13 mouse cellular contexts compared by ENCODE assay signal in genomic region chr7:73516820-73517219, GRCm38 (mm10). TPM values are rescaled to one million over a fixed set of nuclear protein-coding genes. Genes with fewer than 3 reads are reported as not detected.
A peak's percentile ranks its signal among the peaks of the same experiment; 100 is the strongest.
DNase-seq lines count a peak whose midpoint lies in the region; ATAC-seq lines count a peak whose summit lies in the region.
"Had no signal": no experiment of that assay in that cellular context is flagged by ENCODE, and none has a peak within 500 bp of the region (broad histone marks: within the 10 kb centered on the region; RNA-seq: fewer than 3 reads in every experiment).

No protein-coding gene starts in this region.

- ATAC-seq in heart, embryonic 13.5 days (ENCODE audit: extremely low read depth, insufficient number of reproducible peaks, low FRiP score, low TSS enrichment), result no peak
- ATAC-seq in midbrain, embryonic 13.5 days, result peak; percentile 49; the same call in 1 of the 2 replicates
- no peak for ATAC-seq in midbrain, embryonic 11.5 days (ENCODE audit: low FRiP score)
- ATAC-seq in midbrain, embryonic 16.5 days, result peak; percentile 59

- no peak for DNase-seq in heart, postnatal 14 days
- DNase-seq in midbrain, embryonic 11.5 days (ENCODE audit: low spot score, missing footprints), result no peak
- DNase-seq in right cerebral cortex, postnatal 25 days, result no peak
- DNase-seq: cerebellum, adult 11-12 months; gastrocnemius, postnatal 36 days; kidney, postnatal 4 days; right cerebral cortex, postnatal 4 days had no signal

- peak overlapping the region; percentile 31 for H3K27ac ChIP-seq in heart, embryonic 13.5 days (replicated peaks)
- H3K27ac ChIP-seq in midbrain, embryonic 13.5 days, result peak overlapping the region; percentile 3; the same call in 1 of the 2 replicates
- H3K27ac ChIP-seq in midbrain, embryonic 11.5 days (ENCODE audit: low read depth, low read length), result no peak overlapping the region
- peak overlapping the region; percentile 47; the same call in 1 of the 2 replicates for H3K27ac ChIP-seq in brown adipose tissue, adult 24 weeks (replicated peaks; ENCODE audit: low read depth, low read length)
- peak overlapping the region; percentile 47; the same call in 1 of the 2 replicates for H3K27ac ChIP-seq in midbrain, embryonic 16.5 days (ENCODE audit: low read length)
- H3K27ac ChIP-seq: macrophage had no signal

- H3K4me1 ChIP-seq in heart, embryonic 13.5 days, result peaks cover 47% of the 10 kb centered on the region
- peaks cover 19% of the 10 kb centered on the region for H3K4me1 ChIP-seq in midbrain, embryonic 13.5 days (replicated peaks)
- H3K4me1 ChIP-seq in midbrain, embryonic 11.5 days (ENCODE audit: control insufficient read depth, insufficient read depth, low read length), result peaks cover 4% of the 10 kb centered on the region; the same call in 1 of the 2 replicates
- peaks cover 5% of the 10 kb centered on the region for H3K4me1 ChIP-seq in brown adipose tissue, adult 24 weeks (ENCODE audit: control insufficient read depth, insufficient read depth, insufficient read length, low read length)
- H3K4me1 ChIP-seq in midbrain, embryonic 16.5 days (ENCODE audit: control insufficient read depth, insufficient read depth, low read length), result peaks cover 14% of the 10 kb centered on the region

- peaks cover 91% of the 10 kb centered on the region for H3K36me3 ChIP-seq in heart, embryonic 13.5 days
- peaks cover 68% of the 10 kb centered on the region for H3K36me3 ChIP-seq in midbrain, embryonic 13.5 days
- peaks cover 30% of the 10 kb centered on the region for H3K36me3 ChIP-seq in midbrain, embryonic 11.5 days (ENCODE audit: control insufficient read depth, insufficient read depth, low read length)
- H3K36me3 ChIP-seq in midbrain, embryonic 16.5 days (ENCODE audit: control insufficient read depth, insufficient read depth, low read length), result peaks cover 9% of the 10 kb centered on the region; the same call in 1 of the 2 replicates

- WGBS in heart, embryonic 13.5 days, result 52% methylated on average over 5 of the region's 5 CpGs
- WGBS in midbrain, embryonic 13.5 days, result 60% methylated on average over 5 of the region's 5 CpGs
- 80% methylated on average over 5 of the region's 5 CpGs for WGBS in midbrain, embryonic 11.5 days
- WGBS in midbrain, embryonic 16.5 days, result 34% methylated on average over 5 of the region's 5 CpGs

- H3K9ac ChIP-seq in heart, embryonic 13.5 days, result peak overlapping the region; percentile 44; the same call in 1 of the 2 replicates
- H3K9ac ChIP-seq in midbrain, embryonic 13.5 days (replicated peaks), result no peak overlapping the region
- no peak overlapping the region for H3K9ac ChIP-seq in midbrain, embryonic 11.5 days (ENCODE audit: low read length)
- no peak overlapping the region for H3K9ac ChIP-seq in midbrain, embryonic 16.5 days (ENCODE audit: low read depth, low read length)

- H3K27me3 ChIP-seq in heart, embryonic 13.5 days (replicated peaks), result no peaks in the 10 kb centered on the region
- H3K27me3 ChIP-seq in midbrain, embryonic 13.5 days, result no peaks in the 10 kb centered on the region
- H3K27me3 ChIP-seq in midbrain, embryonic 11.5 days (ENCODE audit: control insufficient read depth, insufficient read depth, low read length), result no peaks in the 10 kb centered on the region
- no peaks in the 10 kb centered on the region for H3K27me3 ChIP-seq in midbrain, embryonic 16.5 days (ENCODE audit: control insufficient read depth, insufficient read depth, low read depth, low read length)

- intact Hi-C loops in heart, postnatal 14 days (cut with DNase I), result no loop called here

- H3K9me3 ChIP-seq in heart, embryonic 13.5 days, result no peaks in the 10 kb centered on the region
- H3K9me3 ChIP-seq in midbrain, embryonic 13.5 days, result no peaks in the 10 kb centered on the region
- H3K9me3 ChIP-seq in midbrain, embryonic 11.5 days (ENCODE audit: control insufficient read depth, low read length), result no peaks in the 10 kb centered on the region
- no peaks in the 10 kb centered on the region for H3K9me3 ChIP-seq in midbrain, embryonic 16.5 days (replicated peaks; ENCODE audit: control insufficient read depth, low read length, poor library complexity, severe bottlenecking)
- H3K9me3 ChIP-seq: forebrain, embryonic 10.5 days had no signal

- H3K4me2 ChIP-seq in heart, embryonic 13.5 days, result peak overlapping the region; percentile 37; the same call in 1 of the 2 replicates
- H3K4me2 ChIP-seq in midbrain, embryonic 13.5 days (replicated peaks), result no peak overlapping the region
- H3K4me2 ChIP-seq in midbrain, embryonic 11.5 days, result no peak overlapping the region
- no peak overlapping the region for H3K4me2 ChIP-seq in midbrain, embryonic 16.5 days (ENCODE audit: low read length)

- H3K4me3 ChIP-seq in heart, embryonic 13.5 days, result no peak overlapping the region
- H3K4me3 ChIP-seq in midbrain, embryonic 13.5 days (replicated peaks), result no peak overlapping the region
- no peak overlapping the region for H3K4me3 ChIP-seq in midbrain, embryonic 11.5 days (ENCODE audit: low read depth, low read length)
- H3K4me3 ChIP-seq in brown adipose tissue, adult 24 weeks (ENCODE audit: insufficient read depth, low read depth, low read length), result no peak overlapping the region
- H3K4me3 ChIP-seq in midbrain, embryonic 16.5 days (ENCODE audit: low read depth, low read length), result no peak overlapping the region
- H3K4me3 ChIP-seq: forebrain, embryonic 10.5 days had no signal

RNA-seq across cellular contexts. Expression of gene Chd2, which starts 24.8 kb away (rescaled TPM):
- polyA plus RNA-seq in heart, embryonic 13.5 days (2015; fragmentation: Nextera tagmentation; extraction: Ambion mirVana), result 31.3 and 34.1 TPM in 2 replicates
- total RNA-seq in heart, postnatal 14 days (2021), result 10 to 100 TPM; 46.4 to 56.0 TPM
- 48.5 and 57.4 TPM in 2 replicates for polyA plus RNA-seq in midbrain, embryonic 13.5 days (2015; fragmentation: Nextera tagmentation; extraction: Ambion mirVana)
- polyA plus RNA-seq in midbrain, embryonic 11.5 days (2014; fragmentation: Nextera tagmentation; extraction: Ambion mirVana), result 41.7 and 42.6 TPM in 2 replicates
- 22.6 and 29.2 TPM in 2 replicates for polyA plus RNA-seq in brown adipose tissue, adult 24 weeks (2012; ENCODE audit: insufficient read depth, insufficient read length, missing spikeins)
- polyA plus RNA-seq in midbrain, embryonic 16.5 days (2015; fragmentation: Nextera tagmentation; extraction: Ambion mirVana), result 44.8 and 49.0 TPM in 2 replicates

Comparison
In these comparisons a context has a peak if more than half of its experiments do, and no peak if none do; other contexts are left out.
1. ATAC-seq: peak in midbrain, embryonic 13.5 days (single experiment) and midbrain, embryonic 16.5 days (single experiment); none in heart, embryonic 13.5 days (single experiment) and midbrain, embryonic 11.5 days (single experiment).